Mouse (Mus musculus): ENCODE data around the gene 1700023F06Rik. TPM values are rescaled to one million over a fixed set of nuclear protein-coding genes. Genes with fewer than 3 reads are reported as not detected.

The 1700023F06Rik gene
- not detected in 2 replicates for polyA plus RNA-seq (2012; ENCODE audit: low replicate concordance)

DNA sequence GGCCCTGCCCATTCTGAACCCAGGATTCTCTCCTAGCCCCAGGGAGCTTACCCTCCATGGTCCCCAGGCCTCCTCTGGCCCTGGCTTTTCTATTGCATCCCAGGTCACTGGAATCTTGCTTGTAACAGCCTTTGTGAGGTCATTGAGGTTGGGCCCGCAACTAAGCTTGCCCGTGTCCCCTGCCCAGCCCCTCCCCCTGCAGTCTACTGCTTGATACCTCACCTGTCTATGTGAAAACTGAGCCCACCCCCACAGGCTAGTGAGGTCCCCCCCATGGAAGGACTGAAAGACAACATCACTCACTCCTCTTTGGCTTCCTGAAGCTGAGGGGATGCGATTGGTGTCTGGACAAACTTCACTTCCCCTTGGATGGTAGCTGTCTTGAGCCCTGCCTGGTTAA is at the start of gene 1700023F06Rik:
Gene 1700023F06Rik (minus strand): TSS at position 101 of the 400 bp plus-strand sequence.

DNA sequence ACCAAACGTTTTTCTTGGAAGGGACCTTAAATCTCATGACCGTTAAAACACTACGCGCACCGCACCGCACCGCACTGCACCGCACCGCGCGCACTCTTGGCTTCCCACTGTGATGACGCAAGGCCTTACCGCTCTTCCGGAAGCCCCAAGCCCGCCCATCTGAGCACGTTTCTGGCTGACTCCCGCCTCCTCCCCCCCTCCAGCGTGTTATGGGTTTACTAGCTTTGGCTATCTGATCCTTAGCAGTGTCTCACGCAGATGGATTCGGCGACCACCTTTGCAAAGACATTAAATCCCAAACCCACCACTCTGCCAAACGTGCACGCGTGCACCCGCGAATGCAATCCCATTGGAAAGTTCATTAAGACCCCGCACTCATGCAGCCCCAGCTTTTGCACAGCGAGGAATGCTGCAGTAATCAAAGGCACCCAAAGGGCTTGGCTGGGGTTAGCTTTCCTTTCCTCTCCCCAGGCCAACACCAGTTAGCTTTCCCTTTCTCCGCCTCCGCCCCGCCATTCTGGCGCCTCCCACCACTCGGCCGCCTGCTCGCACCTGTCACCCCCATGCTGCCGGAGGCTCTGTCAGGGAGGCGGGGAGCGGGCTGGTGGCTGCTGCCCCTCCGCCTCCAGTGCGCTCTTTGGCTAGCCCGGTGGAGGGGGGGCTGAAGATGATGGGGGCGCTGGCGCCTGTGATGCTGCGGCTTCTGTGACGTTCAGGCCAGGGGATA is 9.6 kb upstream of the 1700023F06Rik start, which contains the start of gene Spata32:
Gene Spata32 (minus strand): TSS at position 643 of the 727 bp plus-strand sequence.

GRCm38 (mm10) chr11:103170494-103171285 is 37.7 kb downstream of the 1700023F06Rik start, which contains the start of gene Fmnl1:
Gene Fmnl1, plus strand, starts transcription at chr11:103171107.

Other genes with a start within 250 kb of the 1700023F06Rik start
- 9.5 and 16.8 TPM in 2 replicates for gene Nmt1, start 180.4 kb downstream of the 1700023F06Rik start, polyA plus RNA-seq (2012; ENCODE audit: low replicate concordance)
- gene Dcakd, start 180.2 kb downstream of the 1700023F06Rik start, polyA plus RNA-seq (2012; ENCODE audit: low replicate concordance), result 30.8 and 47.5 TPM in 2 replicates
- gene Plcd3, start 106.9 kb downstream of the 1700023F06Rik start, polyA plus RNA-seq (2012; ENCODE audit: low replicate concordance), result 0.15 and 0.18 TPM in 2 replicates
- gene Acbd4, start 106.9 kb downstream of the 1700023F06Rik start, polyA plus RNA-seq (2012; ENCODE audit: low replicate concordance), result 60.3 and 69.9 TPM in 2 replicates
- 25.6 and 27.7 TPM in 2 replicates for gene Hexim1, start 92.3 kb downstream of the 1700023F06Rik start, polyA plus RNA-seq (2012; ENCODE audit: low replicate concordance)
- gene Hexim2, start 76.1 kb downstream of the 1700023F06Rik start, polyA plus RNA-seq (2012; ENCODE audit: low replicate concordance), result 4.3 and 5.1 TPM in 2 replicates
- gene Fmnl1, start 37.5 kb downstream of the 1700023F06Rik start, polyA plus RNA-seq (2012; ENCODE audit: low replicate concordance), result 244 and 485 TPM in 2 replicates
- gene Spata32, start 9.9 kb upstream of the 1700023F06Rik start, polyA plus RNA-seq (2012; ENCODE audit: low replicate concordance), result 0.18 TPM in 1 of 2 replicates, not detected in the other
- gene Map3k14, start 58.9 kb upstream of the 1700023F06Rik start, polyA plus RNA-seq (2012; ENCODE audit: low replicate concordance), result 44.3 and 54.1 TPM in 2 replicates
- 118 and 227 TPM in 2 replicates for gene Arhgap27, start 155.1 kb upstream of the 1700023F06Rik start, polyA plus RNA-seq (2012; ENCODE audit: low replicate concordance)
- gene Plekhm1, start 204.1 kb upstream of the 1700023F06Rik start, polyA plus RNA-seq (2012; ENCODE audit: low replicate concordance), result 34.7 and 35.3 TPM in 2 replicates